Comparison of ENCODE assay signal across 14 mouse cellular contexts in genomic region chr16:3933536-3933935, GRCm38 (mm10). TPM values are rescaled to one million over a fixed set of nuclear protein-coding genes. Genes with fewer than 3 reads are reported as not detected.
"Had no signal": no experiment of that assay in that cellular context is flagged by ENCODE, and none has a peak within 500 bp of the region (broad histone marks: within the 10 kb centered on the region; RNA-seq: fewer than 3 reads in every experiment).

No protein-coding gene starts in this region.

- H3K27me3 ChIP-seq: liver, embryonic 12.5 days; midbrain, embryonic 12.5 days; stomach, embryonic 15.5 days had no signal

- H3K4me1 ChIP-seq: limb, embryonic 10.5 days; liver, embryonic 12.5 days; midbrain, embryonic 12.5 days; stomach, embryonic 15.5 days had no signal

- H3K27ac ChIP-seq: layer of hippocampus, adult 2 months; left cerebral cortex, adult 2 months; limb, embryonic 10.5 days; liver, embryonic 12.5 days; macrophage; midbrain, embryonic 12.5 days; stomach, embryonic 15.5 days had no signal

- H3K4me3 ChIP-seq: layer of hippocampus, adult 2 months; left cerebral cortex, adult 2 months; limb, embryonic 10.5 days; liver, embryonic 12.5 days; midbrain, embryonic 12.5 days; stomach, embryonic 15.5 days had no signal

- ATAC-seq: liver, embryonic 12.5 days; midbrain, embryonic 16.5 days had no signal

- DNase-seq: kidney, postnatal 10 days; kidney, postnatal 4 days; right cerebral cortex, postnatal 14 days; thymus, adult 2 months; thymus, postnatal 25 days had no signal

RNA-seq across cellular contexts. Expression of gene Gm20695, which starts 49.1 kb away (rescaled TPM):
- polyA plus RNA-seq: macrophage; spleen, adult 2 months; thymus, adult 2 months had no signal
